Mouse (Mus musculus) CH12.LX (cell line): ENCODE results near the gene Plppr3.

ENCODE experiments used
- BHLHE40 ChIP-seq: IDR thresholded peaks from 2 replicates; pipeline ENCODE4 v1.6.1; 2011; ENCODE audit warnings: mild to moderate bottlenecking, low read depth, low read length, improper control_type of control experiment
- CTCF ChIP-seq, 2 experiments: IDR thresholded peaks in 1 of 2; conservative IDR thresholded peaks in 1 of 2; 2 replicates each; pipeline ENCODE4 v1.5.1; 2011 to 2012; ENCODE audit warnings: low read depth in 2 of 2, low read length in 2 of 2, improper control_type of control experiment in 1 of 2, inconsistent platforms in 1 of 2, mild to moderate bottlenecking in 1 of 2, moderate library complexity in 1 of 2
- EP300 ChIP-seq: IDR thresholded peaks from 2 replicates; pipeline ENCODE4 v1.6.1; 2011; ENCODE audit warnings: low read length, improper control_type of control experiment
- MAFK ChIP-seq: IDR thresholded peaks from 2 replicates; pipeline ENCODE4 v1.6.1; 2011; ENCODE audit warnings: low read length, improper control_type of control experiment; ENCODE audit not compliant: insufficient replicate concordance
- POLR2A ChIP-seq: IDR thresholded peaks from 2 replicates; pipeline ENCODE4 v1.6.1; 2011; ENCODE audit warnings: low read depth, mild to moderate bottlenecking, improper control_type of control experiment, low read length
- RCOR1 ChIP-seq: conservative IDR thresholded peaks from 2 replicates; pipeline ENCODE4 v1.6.1; 2012; ENCODE audit warnings: low read depth, mild to moderate bottlenecking, inconsistent platforms, low read length, improper control_type of control experiment
- USF1 ChIP-seq: IDR thresholded peaks from 2 replicates; pipeline ENCODE4 v1.6.1; 2014; ENCODE audit warnings: low read depth, mild to moderate bottlenecking, inconsistent platforms, low read length, improper control_type of control experiment
- ZNF384 ChIP-seq: IDR thresholded peaks from 2 replicates; pipeline ENCODE4 v1.6.1; 2012; ENCODE audit warnings: low read depth, low read length, improper control_type of control experiment, inconsistent platforms

DNA sequence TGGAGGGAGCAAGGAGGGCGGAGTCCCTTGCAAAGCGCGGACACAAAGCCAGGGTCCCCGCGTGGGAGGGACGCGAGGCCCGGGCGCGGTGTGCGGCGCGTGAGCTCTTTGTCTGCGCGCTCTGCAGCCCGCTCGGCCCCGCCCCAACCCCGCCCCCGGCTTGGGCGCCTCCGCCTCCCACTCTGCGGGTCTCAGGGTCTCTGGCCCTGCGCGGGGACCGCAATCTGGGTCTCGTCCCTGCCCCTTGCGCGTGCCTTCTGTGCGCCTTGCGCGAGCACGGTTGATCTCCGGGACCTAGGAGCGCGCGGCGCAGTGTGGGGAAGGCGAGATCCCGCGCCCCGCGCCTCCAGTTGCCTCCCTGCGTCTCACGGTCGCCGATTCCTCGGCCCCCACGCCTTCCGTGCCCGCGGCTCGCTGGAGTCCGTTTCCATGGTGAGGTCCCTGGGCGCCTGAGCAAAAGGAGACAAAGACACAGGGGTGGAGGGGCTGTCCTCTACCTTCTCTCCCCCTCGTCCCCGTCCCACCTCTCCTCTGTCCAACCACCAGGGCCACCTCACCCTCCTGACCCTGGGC, at the start of gene Plppr3, which contains the start of gene Prtn3:
- TF ChIP-seq EP300 (no peak), CTCF (conservative IDR thresholded peaks at IDR 0.05 in 1 of 2, IDR thresholded peaks at IDR 0.05 in 1 of 2; ENCODE audit: low read depth in 2 of 2, low read length in 2 of 2) (no peak), BHLHE40 (no peak), ZNF384 (no peak), USF1 (no peak), POLR2A (no peak), MAFK (no peak), RCOR1 (no peak)
